ENCODE assay signal across 22 mouse cellular contexts in genomic region chr19:29603548-29604353, GRCm38 (mm10). TPM values are rescaled to one million over a fixed set of nuclear protein-coding genes. Genes with fewer than 3 reads are reported as not detected.
A peak's percentile ranks its signal among the peaks of the same experiment; 100 is the strongest.
DNase-seq lines count a peak whose midpoint lies in the region; ATAC-seq lines count a peak whose summit lies in the region.
"Had no signal": no experiment of that assay in that cellular context is flagged by ENCODE, and none has a peak within 500 bp of the region (broad histone marks: within the 10 kb centered on the region; RNA-seq: fewer than 3 reads in every experiment).

No protein-coding gene starts in this region.

- ATAC-seq in megakaryocyte, adult 5-6 weeks (ENCODE audit: poor library complexity, severe bottlenecking): no peak
- no peak for ATAC-seq in heart, embryonic 12.5 days (ENCODE audit: insufficient number of reproducible peaks, low FRiP score)
- ATAC-seq: forebrain, embryonic 13.5 days; midbrain, embryonic 15.5 days had no signal

- no peaks in the 10 kb centered on the region for H3K27me3 ChIP-seq in megakaryocyte, embryonic 14.5 days (replicated peaks)
- peaks cover 40% of the 10 kb centered on the region for H3K27me3 ChIP-seq in heart, embryonic 12.5 days (replicated peaks)
- H3K27me3 ChIP-seq: embryonic facial prominence, embryonic 13.5 days; forebrain, embryonic 13.5 days; hindbrain, embryonic 15.5 days; midbrain, embryonic 15.5 days; neural tube, embryonic 12.5 days had no signal

- WGBS in heart, embryonic 12.5 days: 77% methylated on average over 14 of the region's 14 CpGs

- no peak overlapping the region for H3K27ac ChIP-seq in heart, embryonic 12.5 days (ENCODE audit: poor library complexity, severe bottlenecking)
- H3K27ac ChIP-seq: embryonic facial prominence, embryonic 13.5 days; forebrain, embryonic 13.5 days; hindbrain, embryonic 15.5 days; limb, embryonic 10.5 days; midbrain, embryonic 15.5 days; neural tube, embryonic 12.5 days had no signal

- peaks cover 40% of the 10 kb centered on the region for H3K4me1 ChIP-seq in megakaryocyte, embryonic 14.5 days
- H3K4me1 ChIP-seq in heart, embryonic 12.5 days (replicated peaks): no peaks in the 10 kb centered on the region
- H3K4me1 ChIP-seq: embryonic facial prominence, embryonic 13.5 days; forebrain, embryonic 13.5 days; hindbrain, embryonic 15.5 days; limb, embryonic 10.5 days; midbrain, embryonic 15.5 days; neural tube, embryonic 12.5 days had no signal

- peak; percentile 41 to 48 for DNase-seq in adrenal gland, adult (ENCODE audit: inconsistent age in 2 of 2, low spot score in 1 of 2)
- DNase-seq in adrenal gland, adult 8-10 months: no peak
- DNase-seq in brain, adult 2 months (ENCODE audit: low read depth, low spot score): peak; percentile 46
- no peak for DNase-seq in ovary, postnatal 10 days (ENCODE audit: low spot score)
- DNase-seq: cerebellum, adult 2 months; cerebellum, postnatal 25 days; embryo, embryonic 11 days; heart, postnatal 4 days; kidney, adult 8-10 months; kidney, postnatal 14 days; lung, adult 2 months; lung, postnatal 14 days had no signal

- H3K4me3 ChIP-seq in megakaryocyte, embryonic 14.5 days (replicated peaks): peak overlapping the region; percentile 62
- H3K4me3 ChIP-seq in heart, embryonic 12.5 days: no peak overlapping the region
- H3K4me3 ChIP-seq: embryonic facial prominence, embryonic 13.5 days; erythroblast, embryonic 14.5 days; forebrain, embryonic 13.5 days; hindbrain, embryonic 15.5 days; limb, embryonic 10.5 days; midbrain, embryonic 15.5 days; neural tube, embryonic 12.5 days had no signal

- H3K4me2 ChIP-seq in heart, embryonic 12.5 days: no peak overlapping the region
- H3K4me2 ChIP-seq: embryonic facial prominence, embryonic 13.5 days; forebrain, embryonic 13.5 days; hindbrain, embryonic 15.5 days; midbrain, embryonic 15.5 days; neural tube, embryonic 12.5 days had no signal

- H3K9me3 ChIP-seq in megakaryocyte, embryonic 14.5 days: no peaks in the 10 kb centered on the region
- H3K9me3 ChIP-seq in heart, embryonic 12.5 days (replicated peaks): no peaks in the 10 kb centered on the region
- H3K9me3 ChIP-seq: embryonic facial prominence, embryonic 13.5 days; forebrain, embryonic 13.5 days; hindbrain, embryonic 15.5 days; limb, embryonic 10.5 days; midbrain, embryonic 15.5 days; neural tube, embryonic 12.5 days had no signal

- peaks cover 58% of the 10 kb centered on the region for H3K36me3 ChIP-seq in megakaryocyte, embryonic 14.5 days (replicated peaks; ENCODE audit: low read length)
- peaks cover 48% of the 10 kb centered on the region for H3K36me3 ChIP-seq in heart, embryonic 12.5 days

- no peak overlapping the region for H3K9ac ChIP-seq in heart, embryonic 12.5 days
- H3K9ac ChIP-seq: embryonic facial prominence, embryonic 13.5 days; forebrain, embryonic 13.5 days; hindbrain, embryonic 15.5 days; midbrain, embryonic 15.5 days; neural tube, embryonic 12.5 days had no signal

RNA-seq across cellular contexts. Expression of gene Ermp1, which starts 44.5 kb away (rescaled TPM):
- 10 to 100 TPM; 50.7 to 68.4 (median 58.3) TPM for total RNA-seq in adrenal gland, adult 8-10 months (2022)
- 0.92 and 1.5 TPM in 2 replicates for polyA plus RNA-seq in megakaryocyte, embryonic 14.5 days (2012; ENCODE audit: insufficient read depth, low replicate concordance)
- total RNA-seq in megakaryocyte, adult 5-6 weeks (2015): 17.5 and 18.6 TPM in 2 replicates
- total RNA-seq in megakaryocyte, adult 5-6 weeks (2017): 24.0 and 25.9 TPM in 2 replicates
- polyA plus RNA-seq in heart, embryonic 12.5 days (2016; fragmentation: Nextera tagmentation; extraction: Ambion mirVana): 9.7 and 10.7 TPM in 2 replicates

Comparison
In these comparisons a context has a peak if more than half of its experiments do, and no peak if none do; other contexts are left out.
1. DNase-seq: peak in adrenal gland, adult (2 of 2) and brain, adult 2 months (single experiment); none in adrenal gland, adult 8-10 months (single experiment) and ovary, postnatal 10 days (single experiment).